Mouse (Mus musculus) embryonic facial prominence, embryonic 14.5 days (tissue): ENCODE measurements at regions not wholly inside any gene's neighbourhood (a gene's known extent, or its start where the extent isn't known, plus 50 kb on each side); places are given as distances from the start of the nearest gene placed in this dataset.

Experiments
- ATAC-seq: fragments of 200-750 bp; cut with Nextera tagmentation; 2 replicates; pipeline ENCODE4 v1.8.0; 2017; ENCODE audit warnings: low read depth, moderate number of reproducible peaks, moderate TSS enrichment
- DNase-seq: peaks from one replicate; pipeline ENCODE4 v3.0.0-alpha.2; 2015; ENCODE audit warnings: low spot score
- H3K27ac ChIP-seq: fragments of 300-500 bp; sonication (generic); replicated peaks from 2 replicates; pipeline ENCODE4 v1.5.1; 2014; ENCODE audit warnings: low read depth, mild to moderate bottlenecking, low read length, moderate library complexity
- H3K27me3 ChIP-seq: fragments of 300-500 bp; sonication (generic); replicated peaks from 2 replicates; pipeline ENCODE4 v1.6.1; 2014; ENCODE audit warnings: low read length; ENCODE audit not compliant: control insufficient read depth, insufficient read depth
- H3K36me3 ChIP-seq: fragments of 300-500 bp; sonication (generic); 2 replicates; pipeline ENCODE4 v1.6.1; 2014; ENCODE audit warnings: low read length, mixed read lengths; ENCODE audit not compliant: control insufficient read depth, insufficient read depth
- H3K4me1 ChIP-seq: fragments of 300-500 bp; sonication (generic); 2 replicates; pipeline ENCODE4 v1.6.1; 2014; ENCODE audit warnings: antibody characterized with exemption, low read length; ENCODE audit not compliant: control insufficient read depth, insufficient read depth
- H3K4me2 ChIP-seq: fragments of 300-500 bp; sonication (generic); 2 replicates; pipeline ENCODE4 v1.6.1; 2014; ENCODE audit warnings: low read depth, mild to moderate bottlenecking, low read length, moderate library complexity, mixed read lengths
- H3K4me3 ChIP-seq: fragments of 300-500 bp; sonication (generic); 2 replicates; pipeline ENCODE4 v1.5.1; 2014; ENCODE audit warnings: low read depth, mild to moderate bottlenecking, low read length
- H3K9ac ChIP-seq: fragments of 300-500 bp; sonication (generic); 2 replicates; pipeline ENCODE4 v1.6.1; 2014; ENCODE audit warnings: low read depth, mild to moderate bottlenecking, low read length, moderate library complexity, mixed read lengths
- H3K9me3 ChIP-seq: fragments of 300-500 bp; sonication (generic); 2 replicates; pipeline ENCODE4 v1.6.1; 2016; ENCODE audit warnings: low read length; ENCODE audit not compliant: control insufficient read depth
- WGBS: fragments of 180-500 bp; shearing (Covaris S2); extraction: QIAGEN DNeasy Blood & Tissue Kit; methylation state at CpG from one replicate; pipeline ENCODE4 v1.1.7; 2014; 5-methylcytosine and 5-hydroxymethylcytosine counted together

DNA sequence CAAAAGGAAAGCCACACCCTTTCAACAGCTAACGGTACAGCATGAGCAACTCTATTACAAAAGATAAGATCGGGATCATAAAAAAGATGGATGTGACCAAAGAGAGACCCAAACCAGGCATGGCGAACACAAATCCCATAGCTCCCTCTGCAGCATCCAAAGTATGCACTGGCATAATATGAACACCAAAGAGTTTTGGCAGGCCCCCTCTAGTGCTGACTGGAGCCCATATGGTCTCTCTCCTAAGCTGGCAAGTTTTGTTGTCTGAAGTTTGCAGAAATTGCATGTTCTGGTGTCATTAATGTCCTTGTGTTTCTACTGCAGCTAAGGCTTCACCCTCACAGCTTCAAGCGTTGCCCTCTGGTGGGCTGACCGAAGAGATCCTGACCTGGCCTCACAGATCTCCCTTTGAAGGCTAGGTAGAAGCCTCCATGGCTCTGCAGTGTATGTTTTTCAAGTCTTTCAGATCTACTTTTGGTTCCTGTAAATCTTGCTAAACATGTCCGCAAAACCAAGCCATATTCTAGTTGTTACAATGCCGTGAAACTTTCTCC lies 75.7 kb upstream of the Bcl2l14 start:
- Histone ChIP-seq H3K4me2 (no peak overlapping the region), H3K27ac (no peak overlapping the region), H3K9ac (no peak overlapping the region), H3K4me1 (no peaks in the 10 kb centered on the region), H3K4me3 (no peak overlapping the region), H3K36me3 (no peaks in the 10 kb centered on the region), H3K9me3 (no peaks in the 10 kb centered on the region), H3K27me3 (no peaks in the 10 kb centered on the region)
- DNase-seq (no peak), ATAC-seq (no peak)
- 93% methylated on average over 7 of the region's 7 CpGs for WGBS

DNA sequence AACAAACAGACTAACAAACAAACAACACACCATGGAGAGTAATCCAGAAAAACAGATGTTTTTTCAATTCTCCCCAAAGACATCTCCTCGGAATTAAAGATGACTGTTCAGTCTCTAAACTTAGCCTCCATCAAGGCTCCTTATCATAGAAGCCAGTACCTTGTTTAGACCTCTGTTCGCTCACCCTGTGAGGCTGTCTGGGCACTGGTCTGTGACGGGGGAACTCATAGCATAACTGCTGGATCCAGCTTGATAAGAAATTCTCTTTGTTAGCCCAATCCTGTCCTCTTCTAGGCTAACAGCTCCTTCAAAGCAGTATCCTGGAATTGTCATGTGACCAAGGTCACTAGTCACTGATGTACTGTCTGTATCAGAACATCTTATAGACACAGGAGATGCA lies 72.1 kb upstream of the Bcl2l14 start:
- 67% methylated on average over 3 of the region's 3 CpGs for WGBS
- Histone ChIP-seq H3K4me3 (no peak overlapping the region), H3K4me2 (no peak overlapping the region), H3K4me1 (no peaks in the 10 kb centered on the region), H3K36me3 (no peaks in the 10 kb centered on the region), H3K9me3 (no peaks in the 10 kb centered on the region), H3K9ac (no peak overlapping the region), H3K27me3 (no peaks in the 10 kb centered on the region), H3K27ac (no peak overlapping the region)
- DNase-seq = no peak
- no peak for ATAC-seq

DNA sequence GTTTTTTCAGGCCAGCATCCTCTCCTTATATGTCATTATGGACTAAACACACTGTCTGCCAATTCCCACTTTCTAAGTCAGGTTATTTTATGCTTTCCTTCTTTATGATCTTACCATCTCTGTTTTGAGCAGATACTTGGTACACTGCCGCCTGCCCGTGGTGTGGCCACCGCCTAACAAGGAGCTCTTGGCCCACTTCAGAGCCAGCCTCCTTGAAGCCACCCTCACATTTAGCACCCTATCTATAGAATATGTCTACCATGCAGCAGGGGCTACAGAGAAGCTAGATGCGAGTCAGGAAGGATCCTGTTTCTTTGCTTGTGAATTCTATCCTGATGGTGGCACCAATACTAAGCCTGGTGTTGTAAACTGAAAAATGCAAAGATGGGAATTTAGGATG lies 70.6 kb upstream of the Bcl2l14 start:
- whole genome bisulfite sequencing = 96% methylated on average over 4 of the region's 4 CpGs
- Histone ChIP-seq H3K4me3 (no peak overlapping the region), H3K36me3 (no peaks in the 10 kb centered on the region), H3K4me2 (no peak overlapping the region), H3K27ac (no peak overlapping the region), H3K9me3 (no peaks in the 10 kb centered on the region), H3K9ac (no peak overlapping the region), H3K4me1 (no peaks in the 10 kb centered on the region), H3K27me3 (no peaks in the 10 kb centered on the region)
- DNase-seq (no peak), ATAC-seq (no peak)

GRCm38 (mm10) chr6:134329550-134330299 lies 66.4 kb upstream of the Bcl2l14 start:
- peak overlapping the region; percentile 30 for H3K27ac ChIP-seq
- peak; percentile 80; the same call in 1 of the 2 replicates for ATAC-seq

GRCm38 (mm10) chr6:134330300-134330640 lies 65.8 kb upstream of the Bcl2l14 start:
- ATAC-seq = no peak
- Histone ChIP-seq H3K27ac (peak overlapping the region; percentile 9; the same call in 1 of the 2 replicates), H3K36me3 (no peaks in the 10 kb centered on the region), H3K4me3 (no peak overlapping the region), H3K4me1 (no peaks in the 10 kb centered on the region), H3K9me3 (no peaks in the 10 kb centered on the region), H3K9ac (no peak overlapping the region), H3K27me3 (no peaks in the 10 kb centered on the region), H3K4me2 (no peak overlapping the region)
- DNase-seq = no peak
- 85% methylated on average over 4 of the region's 4 CpGs for WGBS

More at GRCm38 (mm10) chr6:134329550-134330299, 66.4 kb upstream of the Bcl2l14 start:
- DNase-seq = peak; percentile 68
- Histone ChIP-seq H3K4me3 (no peak overlapping the region), H3K9me3 (no peaks in the 10 kb centered on the region), H3K4me1 (no peaks in the 10 kb centered on the region), H3K27me3 (no peaks in the 10 kb centered on the region), H3K4me2 (no peak overlapping the region), H3K9ac (no peak overlapping the region), H3K36me3 (no peaks in the 10 kb centered on the region)
- 41% methylated on average over 10 of the region's 10 CpGs for WGBS

GRCm38 (mm10) chr6:134332718-134333432 lies 63.2 kb upstream of the Bcl2l14 start:
- no peaks in the 10 kb centered on the region for H3K36me3 ChIP-seq
- no peaks in the 10 kb centered on the region for H3K27me3 ChIP-seq
- no peak overlapping the region for H3K27ac ChIP-seq
- ATAC-seq = no peak
- no peak overlapping the region for H3K4me3 ChIP-seq
- WGBS = 73% methylated on average over 15 of the region's 15 CpGs
- no peak for DNase-seq
- H3K4me2 ChIP-seq = no peak overlapping the region
- no peak overlapping the region for H3K9ac ChIP-seq
- H3K9me3 ChIP-seq = no peaks in the 10 kb centered on the region
- no peaks in the 10 kb centered on the region for H3K4me1 ChIP-seq

DNA sequence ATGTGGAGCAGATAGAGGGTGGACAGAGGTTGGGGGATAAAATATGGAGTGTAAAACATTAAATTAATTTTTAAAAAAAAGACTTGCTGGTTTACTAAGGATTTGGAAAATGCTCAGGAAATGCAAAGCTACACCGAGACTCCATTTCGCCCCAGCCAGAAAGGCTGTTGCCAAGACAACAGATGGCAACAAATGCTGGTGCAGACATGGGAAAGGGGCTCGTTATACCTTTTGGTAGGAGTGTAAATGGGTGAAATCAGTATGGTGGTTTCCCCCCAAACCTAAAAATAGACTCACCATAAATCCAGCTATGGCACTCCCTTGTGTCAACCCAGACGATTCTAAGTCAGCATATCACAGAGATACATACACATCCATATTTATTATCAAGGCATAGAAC lies 60.4 kb upstream of the Bcl2l14 start:
- no peak overlapping the region for H3K4me2 ChIP-seq
- no peak overlapping the region for H3K27ac ChIP-seq
- no peak for DNase-seq
- H3K36me3 ChIP-seq = no peaks in the 10 kb centered on the region
- H3K4me3 ChIP-seq = no peak overlapping the region
- H3K9me3 ChIP-seq = no peaks in the 10 kb centered on the region
- no peaks in the 10 kb centered on the region for H3K4me1 ChIP-seq
- no peak overlapping the region for H3K9ac ChIP-seq
- 76% methylated on average over 4 of the region's 4 CpGs for WGBS
- no peaks in the 10 kb centered on the region for H3K27me3 ChIP-seq
- no peak for ATAC-seq

GRCm38 (mm10) chr6:134342796-134343605 lies 53.1 kb upstream of the Bcl2l14 start:
- H3K4me3 ChIP-seq = no peak overlapping the region
- WGBS = 90% methylated on average over 9 of the region's 9 CpGs
- no peaks in the 10 kb centered on the region for H3K27me3 ChIP-seq
- H3K4me2 ChIP-seq = no peak overlapping the region
- H3K9me3 ChIP-seq = no peaks in the 10 kb centered on the region
- no peak for ATAC-seq
- no peak overlapping the region for H3K27ac ChIP-seq
- no peaks in the 10 kb centered on the region for H3K36me3 ChIP-seq
- no peak for DNase-seq
- H3K4me1 ChIP-seq = no peaks in the 10 kb centered on the region
- no peak overlapping the region for H3K9ac ChIP-seq
